Mouse (Mus musculus) cortical plate, adult 2 months (tissue): ENCODE measurements around the gene Zw10. TPM values are rescaled to one million over a fixed set of nuclear protein-coding genes. Genes with fewer than 3 reads are reported as not detected.

ENCODE experiments used
- H3K27ac ChIP-seq: fragments of 200-500 bp; 2 replicates; pipeline ENCODE4 v1.5.1; 2012; ENCODE audit warnings: low read length, control low read depth, inconsistent platforms; ENCODE audit not compliant: insufficient read depth
- H3K4me1 ChIP-seq: fragments of 200-500 bp; 2 replicates; pipeline ENCODE4 v1.6.1; 2011; ENCODE audit warnings: low read length; ENCODE audit not compliant: control insufficient read depth, insufficient read depth
- H3K4me3 ChIP-seq: fragments of 200-500 bp; 2 replicates; pipeline ENCODE4 v1.5.1; 2011; ENCODE audit warnings: mild to moderate bottlenecking, low read length, control low read depth; ENCODE audit not compliant: insufficient read depth
- CTCF ChIP-seq: fragments of 200-500 bp; IDR thresholded peaks from 2 replicates; pipeline ENCODE4 v1.5.1; 2011; ENCODE audit warnings: mild to moderate bottlenecking, control low read depth, low read length; ENCODE audit not compliant: insufficient read depth; ENCODE audit errors: extremely low read depth
- POLR2A ChIP-seq: fragments of 200-500 bp; IDR thresholded peaks from 2 replicates; pipeline ENCODE4 v1.6.1; 2011; ENCODE audit warnings: mild to moderate bottlenecking, low read length, control low read depth; ENCODE audit not compliant: insufficient read depth; ENCODE audit errors: extremely low read depth
- polyA plus RNA-seq: library from polyadenylated mRNA; depleted of rRNA; stranded (reverse); fragments of >200 nt; gene quantifications from 2 replicates; pipeline ENCODE4 v1.2.3, GENCODE M21; 2012; rRNA removed

The Zw10 gene
- polyA plus RNA-seq, 1 experiment = 22.1 TPM

DNA sequence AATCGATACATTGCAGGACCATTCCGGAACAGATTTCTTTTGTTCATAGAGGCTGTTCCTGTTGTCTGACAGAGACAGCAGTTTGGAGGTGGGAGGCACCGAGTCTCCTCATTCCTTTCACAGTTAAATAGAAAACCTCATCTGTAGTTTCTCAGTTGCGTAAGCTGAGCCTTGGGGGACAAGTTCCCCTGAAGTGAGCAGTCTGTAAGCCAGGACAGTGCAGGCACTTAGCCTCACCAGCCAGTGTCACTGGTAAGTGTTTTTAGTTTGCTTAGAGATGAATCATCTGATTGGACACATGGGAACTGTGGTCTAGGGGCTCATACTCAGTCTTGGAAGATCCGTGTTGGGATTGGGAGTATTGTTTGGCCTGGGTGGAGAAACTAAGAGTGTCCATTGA lies 25.7 kb downstream of the Zw10 start, which contains the start of gene Tmprss5:
TSS of gene Tmprss5 (plus strand) at position 154 of the 400 bp plus-strand sequence.
- TF ChIP-seq POLR2A (no peak), CTCF (no peak)
- H3K4me3 ChIP-seq = no peak within 1 kb of the TSS
- no peaks in the 10 kb centered on the region for H3K4me1 ChIP-seq
- H3K27ac ChIP-seq = no peak within 1 kb of the TSS

GRCm38 (mm10) chr9:49081561-49081960 lies 26.1 kb downstream of the Zw10 start:
- TF ChIP-seq CTCF (peak; percentile 87), POLR2A (no peak)
- Histone ChIP-seq H3K27ac (no peak overlapping the region), H3K4me3 (no peak overlapping the region), H3K4me1 (no peaks in the 10 kb centered on the region)

DNA sequence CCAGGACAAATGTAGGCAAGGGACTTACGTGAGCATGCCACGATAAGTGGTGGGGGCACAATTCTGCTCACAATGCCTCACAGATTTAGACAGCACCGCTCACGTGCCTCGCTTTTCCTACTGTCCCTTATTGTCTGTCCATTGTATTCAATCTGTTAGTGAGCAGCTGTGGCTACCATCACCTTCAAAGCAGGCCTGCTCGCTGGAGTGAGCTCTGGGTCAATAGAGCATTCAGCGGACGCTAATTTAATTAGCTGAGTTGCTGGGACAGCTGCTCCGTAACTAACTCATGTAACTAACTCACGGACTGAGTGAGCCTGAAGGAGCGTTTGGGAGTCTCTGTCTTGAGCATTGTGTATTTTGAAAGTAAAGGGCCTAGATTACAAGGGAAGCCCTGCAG lies 31.9 kb downstream of the Zw10 start:
- H3K27ac ChIP-seq = no peak overlapping the region
- TF ChIP-seq POLR2A = no peak
- no peak for TF ChIP-seq CTCF
- no peaks in the 10 kb centered on the region for H3K4me1 ChIP-seq
- no peak overlapping the region for H3K4me3 ChIP-seq

GRCm38 (mm10) chr9:49098871-49099270 lies 43.5 kb downstream of the Zw10 start:
- no peak overlapping the region for H3K4me3 ChIP-seq
- TF ChIP-seq CTCF (no peak), POLR2A (no peak)
- no peak overlapping the region for H3K27ac ChIP-seq
- H3K4me1 ChIP-seq = no peaks in the 10 kb centered on the region

DNA sequence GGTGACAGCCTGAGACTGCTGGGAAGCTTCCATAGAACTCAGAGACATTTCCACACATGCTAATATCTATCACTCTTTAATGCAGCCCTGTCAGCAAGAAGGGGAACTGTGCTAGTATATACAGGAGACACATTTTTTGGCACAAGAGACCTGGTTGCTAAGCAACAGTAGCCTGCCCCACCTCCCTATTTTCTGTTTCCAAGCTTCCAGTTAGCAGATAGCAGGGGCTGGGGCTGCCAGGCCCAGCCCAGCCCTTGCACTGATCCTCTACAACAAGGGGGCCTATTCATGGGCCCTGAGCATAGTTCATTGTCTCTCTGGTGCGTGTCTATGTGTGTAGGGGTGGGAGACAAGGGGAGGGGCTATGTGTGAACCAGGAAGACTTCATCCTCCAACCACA lies 46.9 kb downstream of the Zw10 start:
- TF ChIP-seq CTCF = no peak
- no peaks in the 10 kb centered on the region for H3K4me1 ChIP-seq

DNA sequence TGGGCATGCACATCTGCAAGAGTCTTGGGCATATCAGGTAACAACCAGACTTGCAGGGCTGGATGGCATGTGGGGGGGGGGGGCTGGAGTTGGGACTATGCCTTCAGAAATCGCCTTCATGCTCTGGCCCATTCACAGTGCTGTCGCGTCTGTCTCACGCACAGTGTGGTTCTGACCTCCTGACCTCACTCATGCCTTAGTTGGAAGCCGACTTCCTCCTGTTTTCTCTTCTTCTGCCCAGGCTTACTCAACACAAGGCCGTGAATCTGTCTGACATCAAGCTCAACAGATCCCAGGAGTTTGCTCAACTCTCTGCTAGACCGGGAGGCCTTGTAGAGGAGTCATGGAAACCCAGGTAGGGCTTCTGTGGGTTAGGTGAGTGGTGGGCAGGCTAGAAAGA lies 53.7 kb downstream of the Zw10 start:
- Histone ChIP-seq H3K27ac (no peak overlapping the region), H3K4me1 (no peaks in the 10 kb centered on the region)
- TF ChIP-seq POLR2A (no peak), CTCF (no peak)

More for the DNA sequence above, 46.9 kb downstream of the Zw10 start:
- Histone ChIP-seq H3K27ac (no peak overlapping the region), H3K4me3 (no peak overlapping the region)

GRCm38 (mm10) chr9:49110476-49111220 lies 55.2 kb downstream of the Zw10 start:
- TF ChIP-seq POLR2A = no peak
- TF ChIP-seq CTCF = no peak

More for the DNA sequence above, 53.7 kb downstream of the Zw10 start:
- H3K4me3 ChIP-seq = no peak overlapping the region

DNA sequence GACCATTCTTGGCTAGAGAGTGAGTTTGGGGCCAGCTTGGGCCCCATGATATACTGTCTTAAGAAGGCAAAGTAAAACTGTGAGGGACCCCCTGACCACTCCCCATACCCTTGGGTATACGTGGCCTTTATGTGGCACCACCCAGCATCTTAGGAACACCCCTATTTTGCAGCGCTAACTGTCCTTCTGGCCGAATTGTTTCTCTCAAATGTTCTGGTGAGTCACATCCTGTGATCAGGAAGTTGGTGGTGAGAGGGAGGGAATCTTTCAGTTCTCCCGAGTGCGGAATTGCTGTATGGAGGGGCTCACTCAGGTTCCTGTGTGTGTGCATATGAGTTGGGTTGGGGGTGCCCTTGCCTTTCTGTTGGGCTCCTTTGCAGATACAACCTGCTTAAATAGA lies 55.9 kb downstream of the Zw10 start:
- Histone ChIP-seq H3K4me3 (no peak overlapping the region), H3K27ac (no peak overlapping the region), H3K4me1 (no peaks in the 10 kb centered on the region)
- TF ChIP-seq POLR2A (no peak), CTCF (no peak)

More at GRCm38 (mm10) chr9:49110476-49111220, 55.2 kb downstream of the Zw10 start:
- Histone ChIP-seq H3K27ac (no peak overlapping the region), H3K4me3 (no peak overlapping the region), H3K4me1 (no peaks in the 10 kb centered on the region)

- TF ChIP-seq POLR2A = no peak
- TF ChIP-seq CTCF = no peak
- Histone ChIP-seq H3K4me3 (no peak overlapping the region), H3K27ac (no peak overlapping the region)
Measured at GRCm38 (mm10) chr9:49118271-49118825, 62.9 kb downstream of the Zw10 start.

GRCm38 (mm10) chr9:49119759-49120158 lies 64.3 kb downstream of the Zw10 start:
- no peak for TF ChIP-seq CTCF
- no peak for TF ChIP-seq POLR2A
- H3K4me3 ChIP-seq = no peak overlapping the region
- H3K4me1 ChIP-seq = no peaks in the 10 kb centered on the region
- H3K27ac ChIP-seq = no peak overlapping the region

More at GRCm38 (mm10) chr9:49118271-49118825, 62.9 kb downstream of the Zw10 start:
- no peaks in the 10 kb centered on the region for H3K4me1 ChIP-seq

DNA sequence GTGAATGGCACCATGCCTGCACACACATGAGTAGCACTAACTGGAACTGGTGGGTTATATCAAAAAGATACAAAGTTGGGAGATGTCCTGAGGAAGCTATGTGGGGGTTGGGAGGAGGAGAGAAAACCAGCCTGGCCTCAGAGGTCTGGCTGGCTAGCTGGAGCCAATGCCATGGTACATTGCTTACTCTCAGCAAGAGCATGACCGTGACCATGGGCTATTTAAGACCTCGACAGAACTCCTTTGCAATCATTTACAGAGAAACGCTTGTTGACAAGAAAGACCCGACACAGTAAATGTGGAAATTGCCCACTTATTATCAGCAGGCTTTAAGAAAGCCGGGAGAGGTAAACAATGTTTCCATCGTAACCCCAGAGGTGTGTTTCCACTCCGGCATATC lies 70.3 kb downstream of the Zw10 start:
- no peaks in the 10 kb centered on the region for H3K4me1 ChIP-seq
- no peak overlapping the region for H3K4me3 ChIP-seq
- no peak overlapping the region for H3K27ac ChIP-seq
- TF ChIP-seq POLR2A = no peak
- no peak for TF ChIP-seq CTCF

Other genes with a start within 250 kb of the Zw10 start
- 22.0 and 34.9 TPM in 2 replicates for gene Zbtb16, start 219.4 kb upstream of the Zw10 start, polyA plus RNA-seq
- 6.8 and 7.1 TPM in 2 replicates for gene Htr3a, start 144.5 kb upstream of the Zw10 start, polyA plus RNA-seq
- not detected in 2 replicates for gene Htr3b, start 90.6 kb upstream of the Zw10 start, polyA plus RNA-seq
- 75.1 and 75.8 TPM in 2 replicates for gene Usp28, start 70.2 kb upstream of the Zw10 start, polyA plus RNA-seq
- gene Tmprss5, start 25.6 kb downstream of the Zw10 start, polyA plus RNA-seq = 2.2 and 2.8 TPM in 2 replicates
- not detected in 2 replicates for gene Gm4894, start 194.9 kb downstream of the Zw10 start, polyA plus RNA-seq